Comparison of ENCODE assay signal across 9 mouse cellular contexts in the genomic region with DNA sequence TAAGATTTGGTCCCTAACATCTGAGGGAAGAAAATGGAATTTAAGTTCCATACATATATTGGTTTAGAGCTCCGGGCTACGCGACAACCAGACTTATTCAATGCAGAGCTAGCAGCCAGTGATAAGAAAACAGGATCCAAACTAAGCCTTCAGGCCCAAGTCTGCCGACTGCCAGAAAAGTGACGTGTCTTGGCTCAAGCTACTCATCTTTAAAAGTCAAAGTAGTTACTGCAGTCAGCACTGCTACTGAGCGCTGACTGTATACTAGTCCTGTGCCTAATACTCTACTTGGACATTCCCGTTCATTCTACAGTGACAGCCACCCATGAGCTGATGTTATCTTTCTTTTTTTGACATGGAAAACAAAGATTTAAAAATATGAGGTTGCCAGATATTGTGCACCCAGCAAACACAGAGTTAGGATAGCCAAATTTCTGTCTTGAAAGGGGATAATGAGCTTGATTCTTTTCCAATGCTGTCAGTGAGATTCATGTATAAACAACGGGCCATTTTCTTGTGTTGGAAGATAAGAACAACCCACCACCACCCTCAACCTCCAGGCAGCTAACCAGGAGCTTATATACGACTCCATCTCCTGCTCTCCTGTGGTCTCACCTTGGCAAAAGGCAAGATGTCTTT.
DNase-seq lines count a peak whose midpoint lies in the region; ATAC-seq lines count a peak whose summit lies in the region.
"Had no signal": no experiment of that assay in that cellular context is flagged by ENCODE, and none has a peak within 500 bp of the region (broad histone marks: within the 10 kb centered on the region; RNA-seq: fewer than 3 reads in every experiment).

No protein-coding gene starts in this region.

- no peaks in the 10 kb centered on the region for H3K36me3 ChIP-seq in forebrain, embryonic 13.5 days (ENCODE audit: poor library complexity, severe bottlenecking)
- H3K36me3 ChIP-seq in forebrain, embryonic 10.5 days (replicated peaks), result no peaks in the 10 kb centered on the region
- H3K36me3 ChIP-seq in midbrain, embryonic 14.5 days (ENCODE audit: control insufficient read depth, insufficient read depth, low read length), result no peaks in the 10 kb centered on the region
- no peaks in the 10 kb centered on the region for H3K36me3 ChIP-seq in midbrain, embryonic 11.5 days (ENCODE audit: control insufficient read depth, insufficient read depth, low read length)
- no peaks in the 10 kb centered on the region for H3K36me3 ChIP-seq in kidney, embryonic 15.5 days
- H3K36me3 ChIP-seq: midbrain, embryonic 12.5 days had no signal

- intact Hi-C loops in heart, postnatal 14 days (cut with DNase I), result no loop called here

- peak overlapping the region; percentile 60 for H3K27ac ChIP-seq in forebrain, embryonic 13.5 days
- H3K27ac ChIP-seq in forebrain, embryonic 10.5 days, result no peak overlapping the region
- no peak overlapping the region for H3K27ac ChIP-seq in midbrain, embryonic 14.5 days (replicated peaks; ENCODE audit: low read depth, low read length)
- no peak overlapping the region for H3K27ac ChIP-seq in midbrain, embryonic 11.5 days (ENCODE audit: low read depth, low read length)
- H3K27ac ChIP-seq in kidney, embryonic 15.5 days, result no peak overlapping the region
- H3K27ac ChIP-seq: midbrain, embryonic 12.5 days had no signal

- ATAC-seq in forebrain, embryonic 13.5 days, result peak; percentile 83; the same call in 1 of the 2 replicates
- no peak for ATAC-seq in midbrain, embryonic 14.5 days (ENCODE audit: low FRiP score, low TSS enrichment)
- no peak for ATAC-seq in midbrain, embryonic 11.5 days (ENCODE audit: low FRiP score)
- ATAC-seq in kidney, embryonic 15.5 days (replicated peaks; ENCODE audit: low FRiP score), result no peak

- no peaks in the 10 kb centered on the region for H3K27me3 ChIP-seq in forebrain, embryonic 13.5 days
- H3K27me3 ChIP-seq in forebrain, embryonic 10.5 days (ENCODE audit: poor library complexity, severe bottlenecking), result no peaks in the 10 kb centered on the region
- no peaks in the 10 kb centered on the region for H3K27me3 ChIP-seq in midbrain, embryonic 14.5 days (ENCODE audit: control insufficient read depth, insufficient read depth, low read length)
- H3K27me3 ChIP-seq in midbrain, embryonic 11.5 days (ENCODE audit: control insufficient read depth, insufficient read depth, low read length), result no peaks in the 10 kb centered on the region
- no peaks in the 10 kb centered on the region for H3K27me3 ChIP-seq in kidney, embryonic 15.5 days
- H3K27me3 ChIP-seq: midbrain, embryonic 12.5 days had no signal

- no peaks in the 10 kb centered on the region for H3K9me3 ChIP-seq in forebrain, embryonic 13.5 days (replicated peaks)
- no peaks in the 10 kb centered on the region for H3K9me3 ChIP-seq in forebrain, embryonic 10.5 days
- H3K9me3 ChIP-seq in midbrain, embryonic 14.5 days (ENCODE audit: control insufficient read depth, low read length), result no peaks in the 10 kb centered on the region
- no peaks in the 10 kb centered on the region for H3K9me3 ChIP-seq in midbrain, embryonic 11.5 days (ENCODE audit: control insufficient read depth, low read length)
- no peaks in the 10 kb centered on the region for H3K9me3 ChIP-seq in kidney, embryonic 15.5 days (replicated peaks)
- H3K9me3 ChIP-seq: midbrain, embryonic 12.5 days had no signal

- peaks cover 19% of the 10 kb centered on the region; the same call in 1 of the 2 replicates for H3K4me1 ChIP-seq in forebrain, embryonic 13.5 days
- H3K4me1 ChIP-seq in forebrain, embryonic 10.5 days, result no peaks in the 10 kb centered on the region
- no peaks in the 10 kb centered on the region for H3K4me1 ChIP-seq in midbrain, embryonic 14.5 days (ENCODE audit: control insufficient read depth, insufficient read depth, low read length)
- no peaks in the 10 kb centered on the region for H3K4me1 ChIP-seq in midbrain, embryonic 11.5 days (ENCODE audit: control insufficient read depth, insufficient read depth, low read length)
- H3K4me1 ChIP-seq in kidney, embryonic 15.5 days, result no peaks in the 10 kb centered on the region
- H3K4me1 ChIP-seq: midbrain, embryonic 12.5 days had no signal

- 79% methylated on average over 9 of the region's 9 CpGs for WGBS in forebrain, embryonic 13.5 days
- WGBS in forebrain, embryonic 10.5 days, result 93% methylated on average over 9 of the region's 9 CpGs
- 87% methylated on average over 9 of the region's 9 CpGs for WGBS in midbrain, embryonic 14.5 days
- 92% methylated on average over 9 of the region's 9 CpGs for WGBS in midbrain, embryonic 11.5 days
- WGBS in kidney, embryonic 15.5 days, result 79% methylated on average over 9 of the region's 9 CpGs

- no peak overlapping the region for H3K4me3 ChIP-seq in forebrain, embryonic 13.5 days
- no peak overlapping the region for H3K4me3 ChIP-seq in forebrain, embryonic 10.5 days
- H3K4me3 ChIP-seq in midbrain, embryonic 14.5 days (replicated peaks; ENCODE audit: low read depth, low read length), result no peak overlapping the region
- H3K4me3 ChIP-seq in midbrain, embryonic 11.5 days (ENCODE audit: low read depth, low read length), result no peak overlapping the region
- no peak overlapping the region for H3K4me3 ChIP-seq in kidney, embryonic 15.5 days (replicated peaks)
- H3K4me3 ChIP-seq: midbrain, embryonic 12.5 days had no signal

- no peak overlapping the region for H3K4me2 ChIP-seq in forebrain, embryonic 13.5 days
- no peak overlapping the region for H3K4me2 ChIP-seq in midbrain, embryonic 14.5 days (ENCODE audit: low read length)
- H3K4me2 ChIP-seq in midbrain, embryonic 11.5 days, result no peak overlapping the region
- H3K4me2 ChIP-seq in kidney, embryonic 15.5 days, result no peak overlapping the region
- H3K4me2 ChIP-seq: midbrain, embryonic 12.5 days had no signal

- DNase-seq in forebrain, embryonic 10.5 days (ENCODE audit: extremely low spot score, low spot score), result no peak
- DNase-seq in midbrain, embryonic 14.5 days, result peak; percentile 23
- DNase-seq in midbrain, embryonic 11.5 days (ENCODE audit: low spot score, missing footprints), result no peak
- peak; percentile 63 to 67 for DNase-seq in heart, postnatal 14 days
- peak; percentile 22 for DNase-seq in right cerebral cortex, postnatal 14 days
- DNase-seq in kidney, adult 18-20 months, result no peak

- no peak overlapping the region for H3K9ac ChIP-seq in forebrain, embryonic 13.5 days
- H3K9ac ChIP-seq in midbrain, embryonic 14.5 days (replicated peaks; ENCODE audit: low read length), result no peak overlapping the region
- no peak overlapping the region for H3K9ac ChIP-seq in midbrain, embryonic 11.5 days (ENCODE audit: low read length)
- H3K9ac ChIP-seq in kidney, embryonic 15.5 days, result no peak overlapping the region
- H3K9ac ChIP-seq: midbrain, embryonic 12.5 days had no signal

Comparison
In these comparisons a context has a peak if more than half of its experiments do, and no peak if none do; other contexts are left out.
1. DNase-seq: peak in midbrain, embryonic 14.5 days (single experiment), heart, postnatal 14 days (2 of 2) and right cerebral cortex, postnatal 14 days (single experiment); none in forebrain, embryonic 10.5 days (single experiment), midbrain, embryonic 11.5 days (single experiment) and kidney, adult 18-20 months (single experiment).